Mouse (Mus musculus) megakaryocyte, embryonic 14.5 days (primary cell): ENCODE results near the gene Syt13.

Experiments
- FLI1 ChIP-seq: IDR thresholded peaks from 2 replicates; pipeline ENCODE4 v1.6.1; 2012; ENCODE audit warnings: low read length, inconsistent platforms, mixed read lengths
- GATA1 ChIP-seq: IDR thresholded peaks from 3 replicates; pipeline ENCODE4 v1.6.1; 2012; ENCODE audit warnings: mixed read lengths, low read length, inconsistent platforms, borderline replicate concordance

DNA sequence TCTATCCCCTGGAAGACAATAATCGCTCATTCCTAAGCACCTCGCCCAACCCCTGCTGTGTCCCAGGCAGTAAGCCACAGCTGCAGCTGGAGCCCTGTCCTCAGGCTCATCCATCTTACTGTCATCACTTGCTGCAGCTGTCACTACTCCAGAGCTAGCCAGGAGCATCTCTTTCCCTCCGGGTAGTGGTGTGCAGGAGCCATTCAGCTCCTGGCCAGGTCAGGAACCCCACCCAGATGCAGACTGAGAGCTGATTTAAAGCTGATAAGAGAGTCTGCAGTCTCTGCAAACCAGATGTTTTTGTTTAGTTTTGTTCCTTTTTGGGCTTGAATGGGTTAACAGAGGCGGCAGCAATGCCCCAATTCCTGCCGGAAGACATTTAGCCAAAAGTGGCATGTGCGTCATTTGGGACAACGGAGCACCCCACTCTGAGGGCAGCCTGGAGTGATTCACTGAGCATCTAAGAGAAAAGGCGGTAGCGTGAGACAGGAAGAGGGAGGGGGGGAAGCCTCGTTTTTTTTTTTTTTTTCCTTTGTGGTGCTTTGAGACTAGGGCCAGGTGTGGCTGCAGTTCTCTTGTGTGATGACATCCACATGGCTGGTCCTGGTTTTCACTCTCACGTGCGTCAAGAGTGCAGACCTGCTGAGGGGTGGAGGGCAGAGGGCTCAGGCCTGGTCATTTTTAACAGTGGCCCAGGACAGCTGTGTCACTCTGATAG, 33.2 kb downstream of the Syt13 start:
- no peak for TF ChIP-seq GATA1
- TF ChIP-seq FLI1: no peak
